Mouse (Mus musculus) midbrain, postnatal 0 days (tissue): Measurements from ENCODE around the gene Slc29a3. TPM values are rescaled to one million over a fixed set of nuclear protein-coding genes. Genes with fewer than 3 reads are reported as not detected.

ENCODE experiments used
- ATAC-seq: fragments of 200-750 bp; cut with Nextera tagmentation; 2 replicates; pipeline ENCODE4 v1.8.0; 2017; ENCODE audit warnings: moderate number of reproducible peaks, mild to moderate bottlenecking, moderate TSS enrichment, moderate library complexity; ENCODE audit not compliant: low FRiP score
- DNase-seq: peaks from one replicate; pipeline ENCODE4 v3.0.0-alpha.2; 2015; ENCODE audit warnings: low spot score
- H3K27ac ChIP-seq: fragments of 300-500 bp; sonication (generic); 2 replicates; pipeline ENCODE4 v1.5.1; 2014; ENCODE audit warnings: low read depth, mild to moderate bottlenecking, low read length, mixed read lengths
- H3K27me3 ChIP-seq: fragments of 300-500 bp; sonication (generic); 2 replicates; pipeline ENCODE4 v1.6.1; 2014; ENCODE audit warnings: low read length, control low read depth, mixed read lengths; ENCODE audit not compliant: insufficient read depth
- H3K36me3 ChIP-seq: fragments of 300-500 bp; sonication (generic); 2 replicates; pipeline ENCODE4 v1.6.1; 2014; ENCODE audit warnings: low read length, control low read depth, mixed read lengths; ENCODE audit not compliant: insufficient read depth
- H3K4me1 ChIP-seq: fragments of 300-500 bp; sonication (generic); 2 replicates; pipeline ENCODE4 v1.6.1; 2014; ENCODE audit warnings: mild to moderate bottlenecking, control low read depth, antibody characterized with exemption, low read length, mixed read lengths; ENCODE audit not compliant: insufficient read depth
- H3K4me2 ChIP-seq: fragments of 300-500 bp; sonication (generic); 2 replicates; pipeline ENCODE4 v1.6.1; 2014; ENCODE audit warnings: low read depth, mild to moderate bottlenecking, low read length, mixed read lengths; ENCODE audit not compliant: poor library complexity, severe bottlenecking
- H3K4me3 ChIP-seq: fragments of 300-500 bp; sonication (generic); 2 replicates; pipeline ENCODE4 v1.5.1; 2014; ENCODE audit warnings: low read depth, mild to moderate bottlenecking, low read length, moderate library complexity
- H3K9ac ChIP-seq: fragments of 300-500 bp; sonication (generic); replicated peaks from 2 replicates; pipeline ENCODE4 v1.6.1; 2014; ENCODE audit warnings: mild to moderate bottlenecking, low read length, moderate library complexity, mixed read lengths; ENCODE audit not compliant: poor library complexity, severe bottlenecking
- H3K9me3 ChIP-seq: fragments of 300-500 bp; sonication (generic); 2 replicates; pipeline ENCODE4 v1.6.1; 2016; ENCODE audit warnings: low read length, control low read depth
- CTCF ChIP-seq: IDR thresholded peaks from 2 replicates; pipeline ENCODE4 v1.5.1; 2016; ENCODE audit warnings: antibody characterized with exemption, mild to moderate bottlenecking
- WGBS: fragments of 180-500 bp; shearing (Covaris S2); extraction: QIAGEN DNeasy Blood & Tissue Kit; methylation state at CpG from one replicate; pipeline ENCODE4 v1.1.7; 2014; 5-methylcytosine and 5-hydroxymethylcytosine counted together
- polyA plus RNA-seq: library from polyadenylated mRNA; unstranded; fragments of >200 nt; fragmentation: Nextera tagmentation; extraction: Ambion mirVana; gene quantifications from 2 replicates; pipeline ENCODE4 v1.2.1, GENCODE M21; 2015
- total RNA-seq: library from RNA; depleted of rRNA; stranded (reverse); fragments of >200 nt; gene quantifications from 2 replicates; pipeline ENCODE4 v1.2.3, GENCODE M21; 2014

The Slc29a3 gene
- total and polyA plus RNA-seq, 2 experiments from 2014 or later: 6.9 to 7.8 TPM

GRCm38 (mm10) chr10:60792365-60792764, 39.8 kb upstream of the Slc29a3 start:
- no peak for TF ChIP-seq CTCF
- Histone ChIP-seq H3K9me3 (no peaks in the 10 kb centered on the region), H3K27ac (no peak overlapping the region), H3K4me1 (no peaks in the 10 kb centered on the region), H3K9ac (no peak overlapping the region), H3K4me2 (no peak overlapping the region), H3K36me3 (no peaks in the 10 kb centered on the region), H3K4me3 (no peak overlapping the region), H3K27me3 (0 out of 2 replicates have a peak, but pooled peaks cover 4% of the 10 kb centered on the region)
- WGBS: 67% methylated on average over 10 of the region's 10 CpGs
- DNase-seq (no peak), ATAC-seq (no peak)

GRCm38 (mm10) chr10:60790912-60791311, 38.3 kb upstream of the Slc29a3 start:
- Histone ChIP-seq H3K27ac (no peak overlapping the region), H3K27me3 (0 out of 2 replicates have a peak, but pooled peaks cover 4% of the 10 kb centered on the region), H3K4me1 (no peaks in the 10 kb centered on the region), H3K9me3 (no peaks in the 10 kb centered on the region), H3K4me2 (no peak overlapping the region), H3K4me3 (no peak overlapping the region), H3K9ac (no peak overlapping the region), H3K36me3 (no peaks in the 10 kb centered on the region)
- WGBS: 87% methylated on average over 6 of the region's 6 CpGs
- no peak for TF ChIP-seq CTCF
- ATAC-seq (no peak), DNase-seq (no peak)

GRCm38 (mm10) chr10:60787303-60788074, 34.9 kb upstream of the Slc29a3 start:
- Histone ChIP-seq H3K4me1 (no peaks in the 10 kb centered on the region), H3K27me3 (0 out of 2 replicates have a peak, but pooled peaks cover 4% of the 10 kb centered on the region), H3K4me2 (no peak overlapping the region), H3K9ac (no peak overlapping the region), H3K36me3 (no peaks in the 10 kb centered on the region), H3K9me3 (no peaks in the 10 kb centered on the region), H3K27ac (no peak overlapping the region), H3K4me3 (no peak overlapping the region)
- no peak for TF ChIP-seq CTCF
- 64% methylated on average over 16 of the region's 16 CpGs for WGBS
- no peak for ATAC-seq
- peak; percentile 33 for DNase-seq

GRCm38 (mm10) chr10:60783608-60784007, 31.0 kb upstream of the Slc29a3 start:
- WGBS: 22% methylated on average over 2 of the region's 2 CpGs
- Histone ChIP-seq H3K27ac (no peak overlapping the region), H3K4me1 (no peaks in the 10 kb centered on the region), H3K4me3 (no peak overlapping the region), H3K4me2 (no peak overlapping the region), H3K27me3 (no peaks in the 10 kb centered on the region; the same call in 1 of the 2 replicates), H3K9ac (no peak overlapping the region), H3K9me3 (no peaks in the 10 kb centered on the region), H3K36me3 (no peaks in the 10 kb centered on the region)
- DNase-seq (no peak), ATAC-seq (no peak)
- TF ChIP-seq CTCF: no peak

GRCm38 (mm10) chr10:60779628-60780027, 27.0 kb upstream of the Slc29a3 start:
- WGBS: 12% methylated on average over 9 of the region's 9 CpGs
- Histone ChIP-seq H3K4me3 (no peak overlapping the region), H3K4me1 (no peaks in the 10 kb centered on the region), H3K27me3 (no peaks in the 10 kb centered on the region; the same call in 1 of the 2 replicates), H3K36me3 (no peaks in the 10 kb centered on the region), H3K27ac (no peak overlapping the region), H3K9ac (no peak overlapping the region), H3K4me2 (peak overlapping the region; percentile 33), H3K9me3 (no peaks in the 10 kb centered on the region)
- ATAC-seq (peak; percentile 35; the same call in 1 of the 2 replicates), DNase-seq (peak; percentile 85)
- peak; percentile 98 for TF ChIP-seq CTCF

GRCm38 (mm10) chr10:60778542-60778941, 25.9 kb upstream of the Slc29a3 start:
- H3K27me3 ChIP-seq: no peaks in the 10 kb centered on the region; the same call in 1 of the 2 replicates
- H3K4me3 ChIP-seq: no peak overlapping the region
- H3K36me3 ChIP-seq: no peaks in the 10 kb centered on the region
- H3K9ac ChIP-seq: no peak overlapping the region
- ATAC-seq (no peak), DNase-seq (peak; percentile 39)
- TF ChIP-seq CTCF: peak; percentile 81
- H3K27ac ChIP-seq: no peak overlapping the region
- no peaks in the 10 kb centered on the region for H3K9me3 ChIP-seq
- no peaks in the 10 kb centered on the region for H3K4me1 ChIP-seq
- 66% methylated on average over 12 of the region's 12 CpGs for WGBS
- H3K4me2 ChIP-seq: no peak overlapping the region
